Comparison of ENCODE assay signal across 13 mouse cellular contexts in the genomic region with DNA sequence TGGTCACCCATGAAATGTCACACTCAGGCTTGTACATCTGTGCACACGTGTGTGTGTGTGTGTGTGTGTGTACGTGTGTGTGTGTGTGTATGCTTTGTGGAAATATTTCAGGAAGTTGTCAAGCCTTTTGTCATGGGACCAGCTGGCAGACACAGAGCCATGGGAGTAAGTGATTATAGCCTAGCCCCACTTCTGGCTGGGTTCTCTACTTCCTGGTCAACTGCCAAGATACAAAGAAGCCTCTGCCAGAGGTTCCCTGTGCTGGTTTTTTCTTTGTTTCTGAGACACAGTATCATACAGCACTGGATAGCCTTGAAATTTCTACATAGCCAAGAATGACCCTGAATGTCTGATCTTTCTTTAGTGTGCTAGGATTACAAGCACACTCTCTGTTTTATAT.
DNase-seq lines count a peak whose midpoint lies in the region; ATAC-seq lines count a peak whose summit lies in the region.
"Had no signal": no experiment of that assay in that cellular context is flagged by ENCODE, and none has a peak within 500 bp of the region (broad histone marks: within the 10 kb centered on the region; RNA-seq: fewer than 3 reads in every experiment).

No protein-coding gene starts in this region.

- no peak overlapping the region for H3K9ac ChIP-seq in heart, embryonic 12.5 days
- no peak overlapping the region for H3K9ac ChIP-seq in midbrain, embryonic 14.5 days (replicated peaks; ENCODE audit: low read length)
- H3K9ac ChIP-seq in midbrain, embryonic 15.5 days = no peak overlapping the region

- H3K4me2 ChIP-seq in heart, embryonic 12.5 days = no peak overlapping the region
- H3K4me2 ChIP-seq in midbrain, embryonic 14.5 days (ENCODE audit: low read length) = no peak overlapping the region
- no peak overlapping the region for H3K4me2 ChIP-seq in midbrain, embryonic 15.5 days

- no peak for ATAC-seq in heart, embryonic 12.5 days (ENCODE audit: insufficient number of reproducible peaks, low FRiP score)
- no peak for ATAC-seq in midbrain, embryonic 14.5 days (ENCODE audit: low FRiP score, low TSS enrichment)
- no peak; the same call in 1 of the 2 replicates for ATAC-seq in midbrain, embryonic 15.5 days (replicated peaks)
- ATAC-seq: inflammation-experienced regulatory T-cells, adult 6 months had no signal

- peak; percentile 21 for DNase-seq in adrenal gland, adult 2 months
- no peak for DNase-seq in adrenal gland, adult 8-10 months
- DNase-seq in heart, adult 9 months (ENCODE audit: low spot score in 2 of 2) = peak; percentile 3 to 8
- DNase-seq in midbrain, embryonic 14.5 days = peak; percentile 12
- DNase-seq in heart, postnatal 4 days = peak; percentile 28
- DNase-seq in limb, embryonic 10.5 days (ENCODE audit: low spot score) = no peak
- DNase-seq: gastrocnemius, postnatal 36 days; kidney, postnatal 10 days; thymus, adult 18-20 months had no signal

- H3K9me3 ChIP-seq in heart, embryonic 12.5 days (replicated peaks) = no peaks in the 10 kb centered on the region
- H3K9me3 ChIP-seq in midbrain, embryonic 14.5 days (ENCODE audit: control insufficient read depth, low read length) = no peaks in the 10 kb centered on the region
- no peaks in the 10 kb centered on the region for H3K9me3 ChIP-seq in midbrain, embryonic 15.5 days
- no peaks in the 10 kb centered on the region for H3K9me3 ChIP-seq in limb, embryonic 10.5 days (replicated peaks)

- no peaks in the 10 kb centered on the region for H3K4me1 ChIP-seq in heart, embryonic 12.5 days (replicated peaks)
- no peaks in the 10 kb centered on the region for H3K4me1 ChIP-seq in midbrain, embryonic 14.5 days (ENCODE audit: control insufficient read depth, insufficient read depth, low read length)
- no peaks in the 10 kb centered on the region for H3K4me1 ChIP-seq in midbrain, embryonic 15.5 days
- no peaks in the 10 kb centered on the region for H3K4me1 ChIP-seq in limb, embryonic 10.5 days

- no peaks in the 10 kb centered on the region for H3K36me3 ChIP-seq in heart, embryonic 12.5 days
- no peaks in the 10 kb centered on the region for H3K36me3 ChIP-seq in midbrain, embryonic 14.5 days (ENCODE audit: control insufficient read depth, insufficient read depth, low read length)
- no peaks in the 10 kb centered on the region for H3K36me3 ChIP-seq in midbrain, embryonic 15.5 days (replicated peaks)
- H3K36me3 ChIP-seq in limb, embryonic 10.5 days = no peaks in the 10 kb centered on the region

- H3K4me3 ChIP-seq in heart, embryonic 12.5 days = no peak overlapping the region
- no peak overlapping the region for H3K4me3 ChIP-seq in midbrain, embryonic 14.5 days (replicated peaks; ENCODE audit: low read depth, low read length)
- no peak overlapping the region for H3K4me3 ChIP-seq in midbrain, embryonic 15.5 days
- H3K4me3 ChIP-seq in limb, embryonic 10.5 days = no peak overlapping the region
- H3K4me3 ChIP-seq: erythroblast, embryonic 14.5 days had no signal

- no peak overlapping the region for H3K27ac ChIP-seq in heart, embryonic 12.5 days (ENCODE audit: poor library complexity, severe bottlenecking)
- no peak overlapping the region for H3K27ac ChIP-seq in midbrain, embryonic 14.5 days (replicated peaks; ENCODE audit: low read depth, low read length)
- no peak overlapping the region for H3K27ac ChIP-seq in midbrain, embryonic 15.5 days
- H3K27ac ChIP-seq in limb, embryonic 10.5 days = no peak overlapping the region

- 64% methylated on average over 2 of the region's 2 CpGs for WGBS in heart, embryonic 12.5 days
- 87% methylated on average over 2 of the region's 2 CpGs for WGBS in midbrain, embryonic 14.5 days
- WGBS in midbrain, embryonic 15.5 days = 75% methylated on average over 2 of the region's 2 CpGs
- 88% methylated on average over 2 of the region's 2 CpGs for WGBS in limb, embryonic 10.5 days

- H3K27me3 ChIP-seq in heart, embryonic 12.5 days (replicated peaks) = no peaks in the 10 kb centered on the region
- H3K27me3 ChIP-seq in midbrain, embryonic 14.5 days (ENCODE audit: control insufficient read depth, insufficient read depth, low read length) = no peaks in the 10 kb centered on the region
- no peaks in the 10 kb centered on the region for H3K27me3 ChIP-seq in midbrain, embryonic 15.5 days (replicated peaks)
- H3K27me3 ChIP-seq in limb, embryonic 10.5 days (ENCODE audit: low read depth, poor library complexity, severe bottlenecking) = no peaks in the 10 kb centered on the region

Comparison
In these comparisons a context has a peak if more than half of its experiments do, and no peak if none do; other contexts are left out.
1. DNase-seq: peak in adrenal gland, adult 2 months (single experiment), heart, adult 9 months (2 of 2), midbrain, embryonic 14.5 days (single experiment) and heart, postnatal 4 days (single experiment); none in adrenal gland, adult 8-10 months (single experiment) and limb, embryonic 10.5 days (single experiment).